Mouse (Mus musculus) spleen, adult 18-20 months (tissue): ENCODE measurements at regions not wholly inside any gene's neighbourhood (a gene's known extent, or its start where the extent isn't known, plus 50 kb on each side); places are given as distances from the start of the nearest gene placed in this dataset.
"Not testable (repeated sequence)": the region's sequence is repeated elsewhere in the genome, so short reads cannot be mapped to it uniquely, and the experiment has no call there.

Experiments
- DNase-seq, 2 experiments: peaks; one replicate each; pipeline ENCODE4 v3.0.0; 2022; ENCODE audit warnings: mixed read lengths in 2 of 2

DNA sequence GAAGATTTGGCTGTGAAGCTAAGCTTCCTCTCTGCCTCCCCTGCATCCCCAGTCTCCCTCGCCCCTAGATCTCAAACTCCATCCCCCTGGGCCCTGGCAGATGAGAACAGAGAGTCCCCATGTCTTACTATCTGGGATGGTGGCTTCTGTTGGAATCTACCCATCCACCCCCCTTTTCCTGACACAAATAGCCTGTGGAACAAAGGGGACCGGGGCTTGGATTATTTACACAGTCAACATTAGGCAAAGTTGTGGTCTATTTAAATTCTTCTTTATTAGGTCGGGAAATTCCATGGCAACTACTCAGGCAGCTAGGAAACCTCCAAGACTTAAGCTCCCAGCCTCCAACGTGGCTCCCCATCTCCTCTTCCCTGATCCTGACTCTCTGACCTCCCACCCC lies 279.9 kb downstream of the Cyp26b1 start:
- DNase-seq: no peak

DNA sequence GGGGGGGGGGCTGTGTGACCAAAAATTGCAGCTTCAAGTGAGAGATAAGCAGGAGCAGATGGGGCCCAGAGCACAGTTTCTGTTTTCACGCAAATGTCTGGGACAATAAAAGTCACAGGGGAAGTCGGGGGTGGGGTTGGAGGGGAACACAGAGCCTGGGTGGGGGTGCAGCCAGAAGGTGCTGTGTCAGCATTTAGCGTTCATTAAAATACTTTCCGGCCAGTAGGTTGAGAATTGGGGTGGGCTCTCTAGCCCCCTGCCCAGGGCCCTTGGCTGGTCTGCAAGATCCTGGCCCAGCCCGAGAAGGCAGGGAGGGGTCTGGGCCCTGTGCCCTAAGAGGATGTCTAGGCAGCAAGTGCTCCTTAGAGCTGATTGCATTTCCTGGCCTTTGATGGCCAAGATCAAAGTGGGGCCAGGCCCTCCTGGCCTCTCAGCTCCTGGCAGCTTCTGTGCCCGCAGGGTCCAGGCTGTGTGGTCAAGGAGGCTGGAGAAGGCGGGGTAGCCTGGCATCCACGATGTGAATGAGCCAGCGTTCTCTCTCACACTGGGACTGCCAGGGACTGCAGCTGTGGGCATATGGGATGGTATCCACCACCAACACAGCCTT lies 283.0 kb downstream of the Cyp26b1 start:
- no peak for DNase-seq

GRCm38 (mm10) chr6:84307556-84307955 lies 286.2 kb downstream of the Cyp26b1 start:
- no peak for DNase-seq

- DNase-seq: no peak
These were observed 287.1 kb downstream of the Cyp26b1 start for GRCm38 (mm10) chr6:84306585-84306984.

DNA sequence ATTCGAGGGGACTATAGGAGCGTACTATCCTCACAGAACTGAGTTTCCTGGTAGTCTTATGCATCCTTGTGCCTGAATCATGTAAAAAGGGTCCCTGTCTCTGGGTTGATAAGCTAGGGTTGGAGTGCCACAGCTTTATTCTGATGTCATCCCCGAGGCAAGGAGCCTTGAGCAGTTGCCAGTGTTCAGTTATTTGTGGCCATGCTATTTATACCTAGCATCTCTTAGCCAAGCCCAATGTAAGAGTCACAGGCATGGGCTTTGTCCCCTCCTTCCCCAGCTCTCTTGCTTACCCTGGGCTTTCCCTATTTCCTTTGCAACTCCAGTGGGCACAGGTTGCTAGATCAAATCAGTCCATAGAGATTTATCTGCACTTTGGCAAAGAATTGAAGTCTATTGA lies 288.6 kb downstream of the Cyp26b1 start:
- DNase-seq: no peak

GRCm38 (mm10) chr6:84302916-84303315 lies 290.8 kb downstream of the Cyp26b1 start:
- not testable (repeated sequence) for DNase-seq

DNA sequence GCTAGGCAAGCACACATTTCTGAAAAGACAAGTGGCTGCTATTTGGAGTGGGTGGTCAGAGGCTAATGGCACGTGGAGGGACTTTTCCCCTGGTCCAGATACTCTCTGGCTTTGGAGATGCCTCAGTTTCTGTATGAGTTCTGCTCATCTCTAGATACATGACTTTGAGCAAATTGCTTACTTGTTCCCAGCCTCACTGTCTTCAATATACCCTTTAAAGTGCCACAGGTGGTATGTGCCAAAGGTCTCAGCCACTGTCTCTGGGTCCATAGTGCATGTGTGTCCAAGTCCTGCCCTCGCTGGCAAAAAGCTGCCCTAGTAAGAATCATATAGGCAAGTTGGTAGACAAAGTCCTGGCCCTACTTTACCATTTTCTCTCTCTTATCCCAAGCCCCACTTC lies 291.5 kb downstream of the Dysf start:
- DNase-seq: no peak

DNA sequence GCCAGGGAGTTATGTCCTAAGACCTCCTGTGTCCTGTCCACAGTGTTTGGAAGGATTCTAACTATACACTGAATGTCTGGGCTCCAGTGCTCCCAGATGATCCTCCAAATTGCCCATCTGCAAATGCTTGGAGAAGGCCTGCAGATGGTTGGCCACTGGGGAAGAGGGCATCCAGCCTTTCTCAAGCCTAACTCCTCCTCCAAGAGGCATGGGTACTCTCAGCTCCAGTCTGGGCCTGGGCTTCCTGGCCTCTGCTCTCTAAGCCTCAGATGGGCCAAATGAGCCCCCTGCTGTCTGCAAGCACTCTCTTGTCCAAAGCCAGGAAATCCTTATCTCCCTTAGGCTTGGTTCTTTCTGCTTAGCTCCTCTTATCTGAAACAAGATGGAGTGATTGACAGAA lies 290.8 kb downstream of the Dysf start:
- DNase-seq: no peak

GRCm38 (mm10) chr6:84273907-84274306 lies 265.5 kb downstream of the Dysf start:
- DNase-seq: not testable (repeated sequence)

DNA sequence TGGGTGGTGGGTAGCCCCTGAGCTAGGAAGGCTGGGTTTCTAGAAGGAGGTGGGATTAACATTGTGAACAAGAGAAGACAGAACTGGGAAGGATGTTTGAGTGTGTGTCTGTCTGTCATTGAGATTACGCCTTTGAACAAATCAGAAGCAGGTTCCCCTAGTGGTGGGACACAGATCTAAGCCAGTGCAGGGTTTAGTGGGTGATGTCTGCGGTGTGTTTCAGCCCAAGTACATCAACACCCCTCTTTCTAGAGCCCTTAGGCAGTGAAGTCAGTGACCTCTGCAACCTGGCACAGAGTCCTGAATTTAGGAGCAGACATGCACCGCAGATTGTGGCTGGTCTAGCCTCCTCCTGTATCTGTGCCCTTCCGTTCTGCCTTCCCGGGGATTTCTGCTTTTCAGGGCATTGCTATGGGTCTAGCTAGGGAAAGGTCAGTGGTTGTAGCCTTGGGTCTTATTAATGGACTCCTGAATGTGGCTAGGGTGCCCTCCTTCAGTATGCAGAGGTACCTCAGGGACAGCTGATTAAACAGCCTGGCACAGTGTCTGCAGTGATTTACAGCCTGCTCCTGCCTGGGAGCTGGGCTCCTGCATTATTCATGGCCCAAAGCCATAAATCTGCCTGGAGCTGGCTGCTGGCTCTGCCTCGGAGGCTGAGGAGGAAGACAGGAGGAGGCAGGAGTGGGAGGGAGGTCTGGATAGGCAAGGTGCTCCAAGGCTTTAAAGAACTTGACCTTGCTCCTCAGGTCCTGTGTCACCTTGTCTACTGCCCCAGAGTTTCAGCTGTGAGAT lies 264.3 kb downstream of the Dysf start:
- no peak for DNase-seq

DNA sequence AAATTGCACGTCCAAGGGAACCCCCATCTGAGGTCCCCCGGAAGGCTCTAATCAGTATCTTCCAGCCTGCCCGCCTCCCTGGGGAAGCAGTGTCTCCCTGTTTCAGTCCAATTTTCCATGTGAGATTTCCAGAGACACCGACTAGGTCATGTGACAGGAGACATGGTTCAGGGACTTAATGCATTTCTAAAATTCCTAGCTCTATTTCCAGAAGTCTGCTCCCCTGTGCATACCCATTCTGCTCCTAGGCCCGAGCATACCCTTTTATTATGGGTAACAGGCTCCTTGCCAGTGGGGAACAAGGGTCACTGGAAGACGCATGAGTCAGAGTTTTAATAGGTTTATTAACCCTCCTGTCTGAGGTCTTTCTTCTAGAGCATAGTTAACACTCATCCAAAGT lies 263.6 kb downstream of the Dysf start:
- no peak for DNase-seq

DNA sequence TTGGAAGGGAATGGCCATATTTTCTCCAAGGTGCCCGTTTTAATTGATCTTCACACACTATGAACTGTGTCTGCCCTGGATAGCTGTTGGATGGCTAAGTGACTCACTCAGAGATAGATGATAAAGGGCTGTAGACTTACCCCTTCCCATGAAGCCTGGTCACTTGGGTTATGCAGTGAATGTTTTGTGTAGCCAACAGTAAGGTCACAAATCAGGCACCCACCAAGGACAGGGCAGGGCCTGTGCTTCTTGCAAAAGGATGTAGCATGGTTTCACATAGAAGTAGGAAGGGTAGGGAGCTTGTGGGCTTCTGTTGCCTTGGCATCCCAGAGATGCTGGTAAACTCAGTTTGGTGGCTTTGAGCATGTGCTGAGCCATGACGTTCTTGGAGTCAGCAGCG lies 263.1 kb downstream of the Dysf start:
- no peak for DNase-seq

DNA sequence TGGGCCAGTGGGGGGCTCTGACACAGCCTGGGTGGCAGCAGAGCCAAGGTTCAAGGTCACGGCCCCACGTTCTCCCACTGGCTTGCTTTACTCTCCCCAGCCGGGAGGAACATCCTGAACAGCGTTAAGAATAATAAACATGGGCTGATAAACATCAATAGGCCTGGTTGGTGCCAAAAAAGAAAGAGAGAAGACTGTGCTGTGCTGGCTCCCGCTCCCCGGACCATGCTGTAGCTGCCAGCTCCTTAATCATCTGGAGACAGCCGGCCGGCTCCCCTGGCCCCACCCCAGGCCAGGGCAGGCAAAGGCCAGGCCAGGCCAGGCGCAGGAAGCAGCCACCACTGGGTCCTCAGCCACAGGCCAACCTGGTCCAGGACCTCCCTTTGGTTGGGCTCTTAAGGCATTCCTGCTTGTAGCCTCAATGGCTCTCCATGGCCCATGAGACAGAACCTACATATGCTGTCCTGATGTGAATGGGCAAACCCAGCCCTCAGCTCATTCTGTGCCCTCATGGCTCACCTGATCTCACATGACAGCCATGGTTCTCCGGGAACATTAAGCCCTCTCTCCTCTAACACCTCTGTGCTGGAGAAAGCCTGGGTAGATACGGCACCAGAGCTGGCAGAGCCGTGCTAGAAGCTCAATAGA lies 262.3 kb downstream of the Dysf start:
- DNase-seq: no peak

DNA sequence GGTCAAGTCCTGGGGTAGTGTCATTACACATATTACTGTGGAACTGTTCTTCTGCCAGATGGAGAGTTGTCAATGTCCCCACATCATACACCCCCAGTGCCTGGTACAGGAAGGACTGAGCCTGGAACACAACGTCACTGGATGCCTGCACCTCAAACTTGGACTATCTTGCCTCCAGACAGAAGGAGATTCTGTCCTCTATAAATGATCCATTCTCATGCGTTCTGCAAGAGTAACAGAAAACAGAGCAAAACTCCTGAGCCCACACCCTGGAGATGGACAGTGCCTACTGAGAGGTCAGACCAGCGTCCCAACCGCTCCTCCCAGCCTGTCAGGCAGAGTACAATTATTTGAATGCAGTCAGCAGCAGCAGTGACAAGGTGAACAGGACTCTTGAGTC lies 261.1 kb downstream of the Dysf start:
- DNase-seq: no peak

DNA sequence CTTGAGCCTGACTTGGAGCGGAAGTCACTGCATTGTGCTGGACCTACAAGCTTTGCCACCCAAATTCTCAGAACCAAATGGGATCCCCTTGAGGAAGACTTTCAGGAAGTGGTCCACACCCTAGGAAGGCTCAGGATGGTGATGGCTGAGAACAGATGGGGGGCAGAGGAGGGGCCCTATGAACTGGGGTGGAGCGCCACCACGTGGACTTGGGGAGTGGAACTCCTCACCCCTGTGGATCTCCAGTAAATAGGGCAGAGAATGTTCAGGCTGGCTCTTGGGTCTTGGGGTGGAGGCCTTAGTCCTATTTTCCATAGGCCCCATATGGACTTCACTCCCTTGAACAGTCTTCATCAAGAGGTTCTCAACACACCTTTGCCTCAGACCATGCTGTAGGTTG lies 260.6 kb downstream of the Dysf start:
- no peak for DNase-seq

DNA sequence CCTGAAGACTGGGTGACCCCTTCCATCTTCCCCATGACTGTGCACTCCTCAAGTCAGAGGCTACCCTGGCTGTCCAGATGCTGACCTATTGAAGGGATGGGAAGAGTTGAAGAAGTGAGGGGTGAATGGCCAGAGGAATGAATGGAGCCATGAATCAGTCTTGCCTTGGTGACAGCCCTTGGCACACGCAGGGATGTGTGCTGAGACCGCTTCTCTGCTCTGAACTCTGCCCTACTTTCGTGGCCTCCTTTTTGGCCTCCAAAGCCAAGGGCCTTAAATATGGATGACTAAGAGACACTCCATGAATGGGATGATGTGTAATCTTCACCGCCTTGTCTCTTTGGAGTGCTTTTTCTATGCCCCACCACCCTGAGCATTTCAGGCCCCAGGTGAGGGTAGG lies 259.7 kb downstream of the Dysf start:
- no peak for DNase-seq

DNA sequence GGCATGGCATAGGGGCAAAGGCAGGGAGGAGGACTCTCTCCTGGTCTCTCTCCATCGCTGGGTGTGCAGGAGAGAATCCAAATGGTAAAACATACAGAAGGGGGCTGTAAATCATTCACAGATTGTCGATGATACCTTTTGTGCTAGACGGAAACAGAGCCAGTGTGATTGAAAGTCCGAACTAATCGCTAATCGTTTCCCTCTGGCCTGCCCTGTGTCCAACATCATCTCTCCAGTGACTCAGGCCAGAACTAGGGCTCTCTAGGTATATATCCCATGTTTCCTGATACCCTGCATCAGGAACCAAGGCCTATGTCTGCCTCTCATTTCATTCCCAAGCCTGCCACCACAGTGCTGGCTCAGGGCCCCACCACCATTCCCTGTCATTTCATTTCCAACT lies 259.1 kb downstream of the Dysf start:
- no peak for DNase-seq

DNA sequence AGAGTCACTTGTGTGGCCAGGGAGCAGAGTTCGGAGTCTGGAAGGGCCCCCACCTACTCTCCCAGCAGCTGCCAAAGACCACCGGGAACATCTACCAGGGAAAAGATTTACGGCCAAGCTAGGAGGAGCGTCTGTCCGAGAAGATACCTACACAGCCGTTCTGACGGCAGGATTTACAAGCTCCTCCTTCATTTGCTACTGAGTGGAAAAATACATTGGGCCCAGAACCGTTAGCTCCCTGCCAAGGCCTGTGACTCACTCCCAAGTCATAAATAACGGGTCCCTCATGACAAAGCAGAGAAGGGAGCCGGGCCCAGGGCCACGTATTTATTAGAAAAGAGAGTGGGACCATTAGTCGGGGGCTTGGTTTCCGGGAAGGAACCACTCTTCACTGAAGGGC lies 258.3 kb downstream of the Dysf start:
- no peak for DNase-seq

GRCm38 (mm10) chr6:84264681-84265080 lies 256.3 kb downstream of the Dysf start:
- DNase-seq: no peak

GRCm38 (mm10) chr6:84263686-84264085 lies 255.3 kb downstream of the Dysf start:
- DNase-seq: no peak

DNA sequence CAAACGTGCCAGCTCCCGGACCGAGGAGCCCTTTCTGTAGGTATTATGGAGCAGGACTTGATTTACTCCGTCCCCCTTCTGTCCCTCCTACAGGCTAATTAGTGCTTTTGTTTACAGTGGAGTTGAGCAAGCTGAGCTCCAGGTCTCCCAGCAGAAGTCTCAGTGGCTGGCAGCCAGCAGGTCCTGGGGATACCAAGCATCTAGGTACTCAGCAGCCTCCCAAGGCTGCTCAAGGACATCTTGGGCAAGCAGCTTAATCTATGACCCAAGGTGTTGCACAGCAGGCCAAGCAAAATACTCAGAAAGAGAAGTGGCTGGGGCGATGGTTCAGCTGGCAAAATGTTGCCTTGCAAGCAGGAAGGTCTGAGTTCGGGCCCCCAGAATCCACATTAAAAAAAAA lies 254.4 kb downstream of the Dysf start:
- DNase-seq: no peak

DNA sequence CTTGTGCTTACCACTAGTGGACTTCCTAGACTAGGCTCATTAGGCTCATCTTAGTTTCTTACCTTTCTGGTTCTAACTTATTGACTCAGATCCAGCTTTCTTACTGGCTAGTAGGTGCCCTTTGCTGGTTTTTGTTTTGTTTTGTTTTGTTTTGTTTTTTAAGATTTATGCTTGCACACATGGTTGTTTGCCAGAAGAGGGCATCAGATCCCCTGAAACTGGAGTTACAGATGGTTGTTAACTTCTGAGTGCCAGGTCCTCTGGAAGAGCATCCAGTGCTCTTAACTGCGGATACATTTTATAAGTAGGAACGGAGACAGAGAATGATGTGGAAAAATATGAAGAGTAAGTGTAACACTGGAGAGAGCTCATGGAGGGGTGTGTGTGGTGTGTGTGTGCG lies 253.1 kb downstream of the Dysf start:
- no peak for DNase-seq
